Mouse (Mus musculus): ENCODE results near the gene Akap12. TPM values are rescaled to one million over a fixed set of nuclear protein-coding genes. Genes with fewer than 3 reads are reported as not detected.

Akap12 gene
- polyA plus RNA-seq, 1 experiment, result 387 TPM

- no peak for TF ChIP-seq POLR2A (IDR thresholded peaks at IDR 0.05; ENCODE audit: insufficient read depth, low read length)
- no peak for TF ChIP-seq EP300 (IDR thresholded peaks at IDR 0.05; ENCODE audit: insufficient read depth, low read depth, low read length)
- no peak for TF ChIP-seq CTCF (IDR thresholded peaks at IDR 0.05; ENCODE audit: low read depth, low read length)
- Histone ChIP-seq H3K36me3 (ENCODE audit: control insufficient read depth, insufficient read depth, low read length, poor library complexity, severe bottlenecking) (peaks cover 46% of the 10 kb centered on the region), H3K4me1 (ENCODE audit: control insufficient read depth, insufficient read depth, low read length) (peaks cover 2% of the 10 kb centered on the region), H3K9ac (ENCODE audit: low read depth, poor library complexity, severe bottlenecking) (no peak overlapping the region), H3K27ac (ENCODE audit: insufficient read depth, low read length) (peak overlapping the region; percentile 13), H3K4me3 (ENCODE audit: low read depth, low read length) (no peak overlapping the region), H3K9me3 (replicated peaks; ENCODE audit: control insufficient read depth, insufficient read depth, low read length, poor library complexity, severe bottlenecking) (no peaks in the 10 kb centered on the region), H3K27me3 (ENCODE audit: control insufficient read depth, insufficient read depth, low read length, poor library complexity, severe bottlenecking) (no peaks in the 10 kb centered on the region)
Observed at GRCm38 (mm10) chr10:4275572-4275971, 9.4 kb downstream of the Akap12 start.

GRCm38 (mm10) chr10:4276081-4276480 lies 9.9 kb downstream of the Akap12 start:
- TF ChIP-seq EP300 (IDR thresholded peaks at IDR 0.05; ENCODE audit: insufficient read depth, low read depth, low read length), result no peak
- TF ChIP-seq POLR2A (IDR thresholded peaks at IDR 0.05; ENCODE audit: insufficient read depth, low read length), result no peak
- TF ChIP-seq CTCF (IDR thresholded peaks at IDR 0.05; ENCODE audit: low read depth, low read length), result no peak
- H3K9ac ChIP-seq (ENCODE audit: low read depth, poor library complexity, severe bottlenecking), result no peak overlapping the region
- peaks cover 41% of the 10 kb centered on the region for H3K36me3 ChIP-seq (ENCODE audit: control insufficient read depth, insufficient read depth, low read length, poor library complexity, severe bottlenecking)
- no peaks in the 10 kb centered on the region for H3K9me3 ChIP-seq (replicated peaks; ENCODE audit: control insufficient read depth, insufficient read depth, low read length, poor library complexity, severe bottlenecking)
- no peaks in the 10 kb centered on the region for H3K27me3 ChIP-seq (ENCODE audit: control insufficient read depth, insufficient read depth, low read length, poor library complexity, severe bottlenecking)
- no peak overlapping the region for H3K4me3 ChIP-seq (ENCODE audit: low read depth, low read length)
- peaks cover 2% of the 10 kb centered on the region for H3K4me1 ChIP-seq (ENCODE audit: control insufficient read depth, insufficient read depth, low read length)
- peak overlapping the region; percentile 13 for H3K27ac ChIP-seq (ENCODE audit: insufficient read depth, low read length)

GRCm38 (mm10) chr10:4278041-4278440 lies 11.9 kb downstream of the Akap12 start:
- H3K9me3 ChIP-seq (replicated peaks; ENCODE audit: control insufficient read depth, insufficient read depth, low read length, poor library complexity, severe bottlenecking), result no peaks in the 10 kb centered on the region
- no peaks in the 10 kb centered on the region for H3K4me1 ChIP-seq (ENCODE audit: control insufficient read depth, insufficient read depth, low read length)
- no peak overlapping the region for H3K9ac ChIP-seq (ENCODE audit: low read depth, poor library complexity, severe bottlenecking)
- no peak for TF ChIP-seq EP300 (IDR thresholded peaks at IDR 0.05; ENCODE audit: insufficient read depth, low read depth, low read length)
- TF ChIP-seq CTCF (IDR thresholded peaks at IDR 0.05; ENCODE audit: low read depth, low read length), result no peak
- no peak for TF ChIP-seq POLR2A (IDR thresholded peaks at IDR 0.05; ENCODE audit: insufficient read depth, low read length)
- H3K36me3 ChIP-seq (ENCODE audit: control insufficient read depth, insufficient read depth, low read length, poor library complexity, severe bottlenecking), result peaks cover 42% of the 10 kb centered on the region
- H3K4me3 ChIP-seq (ENCODE audit: low read depth, low read length), result no peak overlapping the region
- no peak overlapping the region for H3K27ac ChIP-seq (ENCODE audit: insufficient read depth, low read length)
- H3K27me3 ChIP-seq (ENCODE audit: control insufficient read depth, insufficient read depth, low read length, poor library complexity, severe bottlenecking), result no peaks in the 10 kb centered on the region

GRCm38 (mm10) chr10:4282395-4282794 lies 16.2 kb downstream of the Akap12 start:
- Histone ChIP-seq H3K27ac (ENCODE audit: insufficient read depth, low read length) (0 out of 2 replicates have a peak overlapping the region, but pooled peaks have one; percentile 82), H3K4me1 (ENCODE audit: control insufficient read depth, insufficient read depth, low read length) (no peaks in the 10 kb centered on the region), H3K27me3 (ENCODE audit: control insufficient read depth, insufficient read depth, low read length, poor library complexity, severe bottlenecking) (no peaks in the 10 kb centered on the region), H3K4me3 (ENCODE audit: low read depth, low read length) (no peak overlapping the region), H3K9ac (ENCODE audit: low read depth, poor library complexity, severe bottlenecking) (no peak overlapping the region), H3K36me3 (ENCODE audit: control insufficient read depth, insufficient read depth, low read length, poor library complexity, severe bottlenecking) (peaks cover 34% of the 10 kb centered on the region), H3K9me3 (replicated peaks; ENCODE audit: control insufficient read depth, insufficient read depth, low read length, poor library complexity, severe bottlenecking) (no peaks in the 10 kb centered on the region)
- TF ChIP-seq CTCF (IDR thresholded peaks at IDR 0.05; ENCODE audit: low read depth, low read length) (no peak), EP300 (IDR thresholded peaks at IDR 0.05; ENCODE audit: insufficient read depth, low read depth, low read length) (no peak), POLR2A (IDR thresholded peaks at IDR 0.05; ENCODE audit: insufficient read depth, low read length) (no peak)

GRCm38 (mm10) chr10:4284781-4285180 lies 18.6 kb downstream of the Akap12 start:
- peak overlapping the region; percentile 49 for H3K4me3 ChIP-seq (ENCODE audit: low read depth, low read length)
- peak overlapping the region; percentile 77 for H3K9ac ChIP-seq (ENCODE audit: low read depth, poor library complexity, severe bottlenecking)
- H3K27me3 ChIP-seq (ENCODE audit: control insufficient read depth, insufficient read depth, low read length, poor library complexity, severe bottlenecking), result no peaks in the 10 kb centered on the region
- no peaks in the 10 kb centered on the region for H3K4me1 ChIP-seq (ENCODE audit: control insufficient read depth, insufficient read depth, low read length)
- peak overlapping the region; percentile 96 for H3K27ac ChIP-seq (ENCODE audit: insufficient read depth, low read length)
- TF ChIP-seq POLR2A (IDR thresholded peaks at IDR 0.05; ENCODE audit: insufficient read depth, low read length), result no peak
- no peak for TF ChIP-seq CTCF (IDR thresholded peaks at IDR 0.05; ENCODE audit: low read depth, low read length)
- 0 out of 2 replicates have a peak, but pooled peaks have one; percentile 8 for TF ChIP-seq EP300 (IDR thresholded peaks at IDR 0.05; ENCODE audit: insufficient read depth, low read depth, low read length)
- peaks cover 27% of the 10 kb centered on the region for H3K36me3 ChIP-seq (ENCODE audit: control insufficient read depth, insufficient read depth, low read length, poor library complexity, severe bottlenecking)
- H3K9me3 ChIP-seq (replicated peaks; ENCODE audit: control insufficient read depth, insufficient read depth, low read length, poor library complexity, severe bottlenecking), result no peaks in the 10 kb centered on the region

- Histone ChIP-seq H3K27me3 (ENCODE audit: control insufficient read depth, insufficient read depth, low read length, poor library complexity, severe bottlenecking) (no peaks in the 10 kb centered on the region), H3K4me3 (ENCODE audit: low read depth, low read length) (no peak overlapping the region; the same call in 1 of the 2 replicates), H3K9ac (ENCODE audit: low read depth, poor library complexity, severe bottlenecking) (peak overlapping the region; percentile 77), H3K27ac (ENCODE audit: insufficient read depth, low read length) (peak overlapping the region; percentile 96), H3K4me1 (ENCODE audit: control insufficient read depth, insufficient read depth, low read length) (peaks cover 3% of the 10 kb centered on the region), H3K9me3 (replicated peaks; ENCODE audit: control insufficient read depth, insufficient read depth, low read length, poor library complexity, severe bottlenecking) (no peaks in the 10 kb centered on the region), H3K36me3 (ENCODE audit: control insufficient read depth, insufficient read depth, low read length, poor library complexity, severe bottlenecking) (peaks cover 22% of the 10 kb centered on the region)
- no peak for TF ChIP-seq EP300 (IDR thresholded peaks at IDR 0.05; ENCODE audit: insufficient read depth, low read depth, low read length)
- TF ChIP-seq POLR2A (IDR thresholded peaks at IDR 0.05; ENCODE audit: insufficient read depth, low read length), result no peak
- no peak for TF ChIP-seq CTCF (IDR thresholded peaks at IDR 0.05; ENCODE audit: low read depth, low read length)
Observed at GRCm38 (mm10) chr10:4285752-4286151, 19.6 kb downstream of the Akap12 start.
